Mouse (Mus musculus) brain, embryonic 14.5 days (tissue): ENCODE results near the gene Olfml2b.

ENCODE experiments used
- CTCF ChIP-seq: fragments of 200-500 bp; IDR thresholded peaks from 2 replicates; pipeline ENCODE4 v1.5.1; 2012; ENCODE audit warnings: inconsistent platforms, mild to moderate bottlenecking, moderate library complexity, borderline replicate concordance; ENCODE audit not compliant: insufficient read depth, insufficient read length; ENCODE audit errors: extremely low read depth
- POLR2A ChIP-seq: fragments of 200-500 bp; IDR thresholded peaks from 2 replicates; pipeline ENCODE4 v1.6.1; 2012; ENCODE audit warnings: mild to moderate bottlenecking, inconsistent platforms, borderline replicate concordance; ENCODE audit not compliant: poor library complexity, insufficient read depth, insufficient read length, severe bottlenecking; ENCODE audit errors: extremely low read depth

DNA sequence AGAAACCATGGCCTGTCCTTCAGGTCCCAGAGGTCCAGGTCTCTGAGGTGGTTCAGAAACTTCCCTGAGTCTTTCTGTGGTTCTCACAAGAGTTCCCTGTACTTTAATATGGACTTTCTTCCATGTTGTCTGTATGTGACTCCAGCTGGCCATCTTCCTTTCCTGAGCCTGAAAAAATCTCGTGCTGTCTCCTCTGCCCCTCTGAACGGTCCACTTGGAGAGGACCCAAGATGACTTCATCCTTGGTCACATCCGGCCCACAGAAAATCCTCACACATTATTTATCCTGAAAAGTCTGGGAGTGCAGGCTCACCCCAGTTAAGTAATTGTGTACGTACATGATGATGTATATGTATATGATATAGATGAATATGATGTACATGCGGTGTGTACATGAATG is 47.0 kb downstream of the Olfml2b start:
- TF ChIP-seq CTCF (no peak), POLR2A (no peak)
